Mouse (Mus musculus): Measurements from ENCODE around the gene Vmn2r96. TPM values are rescaled to one million over a fixed set of nuclear protein-coding genes. Genes with fewer than 3 reads are reported as not detected.

The Vmn2r96 gene
- polyA plus RNA-seq, 1 experiment from 2014 or later = not detected

Other genes with a start within 250 kb of the Vmn2r96 start
- not detected in 2 replicates for gene Vmn2r95, start 149.1 kb upstream of the Vmn2r96 start, polyA plus RNA-seq (2014; fragmentation: Nextera tagmentation; extraction: Ambion mirVana)